Mouse (Mus musculus): Measurements from ENCODE around the gene Pigw.

DNA sequence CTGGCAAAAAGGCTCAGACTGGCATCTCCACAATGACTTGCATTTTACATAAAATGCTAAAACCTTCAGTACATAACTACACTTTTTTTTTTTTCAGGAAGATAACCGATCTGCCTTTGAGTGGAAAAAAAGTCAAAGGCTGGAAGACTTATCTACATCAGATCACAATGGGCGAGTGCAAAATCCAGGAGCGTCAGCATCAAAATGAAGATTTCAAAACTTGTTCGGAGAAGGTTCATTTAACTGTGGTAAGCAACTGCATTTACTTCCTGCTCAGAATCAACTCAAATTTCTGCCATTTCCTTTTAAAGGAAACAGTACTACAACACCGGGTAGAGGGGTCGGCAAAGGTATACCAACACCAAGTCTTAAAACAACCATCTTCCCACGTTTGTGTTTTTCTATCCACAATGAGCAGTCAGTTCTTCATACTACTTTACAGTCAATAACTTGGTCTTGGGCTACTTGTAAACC, 11.3 kb downstream of the Pigw start:
- TF ChIP-seq NANOG (IDR thresholded peaks at IDR 0.05; ENCODE audit: borderline replicate concordance, low read length) (no peak), CTCF (conservative IDR thresholded peaks at IDR 0.05; ENCODE audit: low read length) (no peak)
